Mouse (Mus musculus): ENCODE data around the gene Exoc2. TPM values are rescaled to one million over a fixed set of nuclear protein-coding genes. Genes with fewer than 3 reads are reported as not detected.

Gene Exoc2
- polyA plus RNA-seq, 1 experiment from 2014 or later, result 20.9 TPM

Other genes with a start within 250 kb of the Exoc2 start
- gene Irf4, start 224.9 kb downstream of the Exoc2 start, polyA plus RNA-seq (2015; fragmentation: Nextera tagmentation; extraction: Ambion mirVana), result 0.22 and 0.24 TPM in 2 replicates
- gene Hus1b, start 26.3 kb downstream of the Exoc2 start, polyA plus RNA-seq (2015; fragmentation: Nextera tagmentation; extraction: Ambion mirVana), result not detected in 2 replicates
- gene Gm5447, start 111 bp upstream of the Exoc2 start, polyA plus RNA-seq (2015; fragmentation: Nextera tagmentation; extraction: Ambion mirVana), result 0.16 TPM in 1 of 2 replicates, not detected in the other

Measured in heart, embryonic 16.5 days (tissue).